Mouse (Mus musculus) right cerebral cortex, postnatal 14 days (tissue): Measurements from ENCODE around the gene Zdhhc18.

Source experiments
- DNase-seq: peaks from one replicate; pipeline ENCODE4 v3.0.0; 2022

The Zdhhc18 gene

DNA sequence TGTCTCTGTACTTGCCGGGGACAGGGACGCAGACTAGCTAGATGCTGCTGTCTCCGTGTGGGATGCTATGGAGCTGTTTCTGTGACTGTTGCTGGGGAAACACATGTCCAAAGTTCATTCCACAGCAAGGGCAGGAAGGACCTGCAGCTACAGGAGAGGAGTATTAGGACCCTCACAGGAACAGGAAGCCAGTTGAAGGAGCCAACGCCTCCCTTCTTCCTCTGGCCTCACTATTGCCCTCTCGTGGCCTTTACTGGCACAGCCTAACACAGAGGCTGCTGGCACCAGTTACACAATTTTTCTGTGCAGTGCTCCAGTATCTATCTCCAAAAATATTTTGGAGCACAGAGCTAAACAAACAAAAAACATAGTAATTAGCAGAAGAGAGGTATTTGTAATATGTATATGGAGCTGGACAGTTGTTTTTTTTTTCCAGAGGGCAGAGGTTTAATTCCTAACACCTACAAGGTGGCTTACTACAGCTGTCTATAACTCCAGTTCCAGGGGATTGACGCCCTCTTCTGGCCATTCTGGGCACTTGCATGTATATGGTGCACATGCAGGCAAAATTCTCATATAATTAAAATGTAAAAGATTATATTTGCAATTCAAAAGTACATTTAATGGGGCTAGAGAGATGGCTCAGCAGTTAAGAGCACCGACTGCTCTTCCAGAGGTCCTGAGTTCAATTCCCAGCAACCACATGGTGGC lies at the start of gene Zdhhc18:
TSS of gene Zdhhc18 (minus strand) at position 166 of the 711 bp plus-strand sequence.
- peak; percentile 84 for DNase-seq

GRCm38 (mm10) chr4:133695363-133695762 lies 45.4 kb upstream of the Zdhhc18 start:
- DNase-seq: no peak

GRCm38 (mm10) chr4:133690252-133690651 lies 40.3 kb upstream of the Zdhhc18 start:
- DNase-seq: no peak

DNA sequence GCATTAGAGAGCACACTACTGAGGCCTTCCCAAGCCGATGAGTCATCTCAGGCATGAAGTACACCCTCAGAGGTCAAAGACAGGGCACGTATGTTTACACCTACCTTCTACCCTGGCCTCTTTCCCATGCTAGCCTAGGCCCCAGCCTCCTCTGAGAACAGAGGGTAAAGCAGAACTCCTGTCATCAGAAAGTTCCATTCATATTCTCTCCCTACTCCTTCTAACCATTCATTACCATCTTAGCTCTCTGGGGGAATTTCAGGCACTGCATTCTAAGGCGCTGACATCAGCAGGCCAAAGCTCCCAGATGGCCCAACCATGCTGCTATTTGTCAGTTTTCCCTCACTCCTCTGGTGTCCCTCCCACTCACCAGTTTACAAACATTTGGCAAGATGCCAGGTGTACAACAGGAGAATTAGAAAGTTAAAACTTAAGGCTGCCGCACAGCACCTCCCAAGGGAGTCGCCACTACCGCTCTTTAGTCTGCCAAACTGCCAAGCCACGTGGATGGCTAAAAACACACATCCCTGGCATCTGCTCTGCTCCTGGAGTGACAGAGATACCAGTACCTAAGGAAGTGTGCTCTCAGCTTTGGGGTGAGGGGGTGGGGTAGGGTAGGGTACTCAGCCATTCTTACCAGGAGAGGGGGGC lies 38.6 kb upstream of the Zdhhc18 start:
- no peak for DNase-seq

DNA sequence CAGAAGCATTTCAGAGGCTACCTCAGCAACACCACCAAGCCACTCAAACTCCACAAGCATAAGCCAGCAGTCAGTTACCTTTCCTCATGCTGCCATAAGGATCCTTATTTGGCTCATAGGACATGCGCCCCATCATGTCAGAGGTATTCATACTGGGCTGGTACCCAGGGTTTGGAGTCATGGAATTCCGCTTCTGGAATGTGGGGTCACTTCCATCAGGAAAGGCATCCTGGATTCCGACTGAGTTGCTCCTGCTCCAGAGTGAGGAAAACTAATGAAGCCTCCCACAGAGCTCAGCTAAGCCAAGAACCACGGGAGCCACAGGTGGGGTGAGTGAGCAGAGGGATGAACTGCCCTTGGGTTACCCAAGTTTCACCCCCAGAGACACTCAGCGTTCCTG lies 37.2 kb upstream of the Zdhhc18 start:
- DNase-seq: no peak

- no peak for DNase-seq
Observed at GRCm38 (mm10) chr4:133686512-133686911, 36.6 kb upstream of the Zdhhc18 start.

- DNase-seq: no peak
Observed at GRCm38 (mm10) chr4:133680206-133680786, 30.3 kb upstream of the Zdhhc18 start.

GRCm38 (mm10) chr4:133679629-133680028 lies 29.7 kb upstream of the Zdhhc18 start:
- DNase-seq: no peak

DNA sequence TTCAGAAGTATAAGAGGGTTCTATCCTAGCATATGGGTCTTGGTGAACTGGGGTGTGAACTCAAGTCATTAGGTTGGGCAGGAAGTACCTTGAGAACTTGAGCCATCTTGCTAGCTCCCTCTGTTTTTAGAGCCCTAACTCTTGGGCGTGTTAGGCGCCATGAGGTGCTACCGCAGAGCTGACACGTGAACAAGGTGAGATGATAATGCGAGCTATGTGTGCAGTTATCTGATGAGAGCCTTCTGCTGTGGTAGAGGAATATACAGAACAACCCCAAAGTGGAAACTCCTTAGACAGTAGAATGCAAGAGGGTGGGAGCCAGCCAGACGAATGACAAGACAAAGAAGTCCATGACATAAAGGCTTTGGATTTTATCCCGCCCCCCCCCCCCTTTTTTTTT lies 27.3 kb upstream of the Zdhhc18 start:
- no peak for DNase-seq

DNA sequence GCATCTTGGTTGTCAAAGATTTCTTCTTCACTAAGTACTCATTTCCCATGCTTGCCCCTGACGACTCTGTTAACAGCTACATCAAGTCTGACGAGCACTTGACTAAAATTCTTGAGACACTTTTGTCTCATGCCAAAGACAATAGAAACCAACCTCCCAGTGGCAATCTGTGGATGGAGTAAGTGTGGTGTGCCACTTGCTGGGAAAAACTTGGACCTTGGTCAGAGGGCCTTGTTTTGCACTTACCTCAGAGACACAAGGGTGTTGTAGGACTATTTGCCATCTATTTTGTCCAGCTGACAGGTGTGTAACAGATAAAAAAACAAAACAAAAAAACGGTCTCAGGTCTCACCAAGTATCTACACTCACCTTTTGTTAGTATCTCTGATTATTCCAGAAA lies 26.2 kb upstream of the Zdhhc18 start:
- DNase-seq: no peak

GRCm38 (mm10) chr4:133675594-133676016 lies 25.7 kb upstream of the Zdhhc18 start:
- DNase-seq: peak; percentile 47

DNA sequence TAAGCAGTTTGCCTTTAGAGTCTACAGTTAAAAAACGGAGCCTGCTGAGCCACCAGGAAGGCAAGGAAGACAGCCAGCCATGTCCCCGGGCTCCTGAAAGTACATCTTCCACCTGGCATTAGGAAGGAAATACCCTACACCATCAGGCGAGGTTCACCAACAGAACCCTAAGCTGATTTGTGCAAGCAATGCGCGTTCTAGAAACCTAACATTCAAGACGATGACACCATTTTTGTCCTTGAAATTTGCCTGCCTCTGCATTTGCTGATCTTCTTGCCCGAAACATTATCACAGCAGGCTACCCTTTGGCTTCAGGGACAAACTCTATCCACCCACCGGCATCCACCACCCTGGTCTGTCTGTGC lies 24.4 kb upstream of the Zdhhc18 start:
- no peak for DNase-seq

- DNase-seq: peak; percentile 54
Observed at GRCm38 (mm10) chr4:133673666-133674330, 23.8 kb upstream of the Zdhhc18 start.

DNA sequence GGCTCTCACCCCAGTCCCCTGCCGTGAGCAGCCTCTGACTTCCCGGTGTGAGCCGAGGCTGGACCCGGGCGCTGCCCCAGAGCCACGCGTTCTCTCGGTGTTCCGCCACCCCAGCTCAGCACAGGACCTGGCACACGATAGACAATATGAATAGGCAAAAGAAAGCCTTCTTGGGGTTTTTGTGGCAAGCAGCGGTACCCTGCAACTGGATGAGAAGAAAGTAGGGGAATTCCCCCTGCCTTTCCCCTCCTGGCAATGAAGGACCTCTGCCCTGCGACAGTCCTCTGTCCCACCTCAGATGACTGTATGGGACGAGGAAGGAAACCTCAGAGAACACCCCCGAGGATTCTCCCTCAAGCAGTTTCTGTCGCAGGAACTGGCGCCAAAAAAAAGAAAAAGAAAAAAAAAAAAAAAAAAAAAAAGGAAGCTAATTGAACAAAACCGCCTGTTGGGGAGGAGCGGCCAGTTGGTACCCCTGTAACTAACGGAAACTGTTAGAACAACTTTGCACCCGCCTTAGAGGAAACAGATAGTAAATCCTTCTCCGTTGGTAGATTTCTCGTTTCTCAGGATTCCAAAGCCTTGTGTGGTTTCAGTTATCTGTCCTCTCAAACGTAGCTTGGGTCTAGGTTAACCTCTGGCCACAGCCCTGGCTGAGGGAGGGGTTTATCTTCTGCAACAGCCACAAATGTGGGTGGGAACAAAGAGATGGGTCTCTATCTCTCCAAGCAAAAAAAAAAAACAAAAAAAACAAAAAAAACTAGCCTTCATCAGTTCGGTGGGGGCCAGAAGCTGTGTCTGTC lies 23.1 kb upstream of the Zdhhc18 start:
- DNase-seq: no peak

DNA sequence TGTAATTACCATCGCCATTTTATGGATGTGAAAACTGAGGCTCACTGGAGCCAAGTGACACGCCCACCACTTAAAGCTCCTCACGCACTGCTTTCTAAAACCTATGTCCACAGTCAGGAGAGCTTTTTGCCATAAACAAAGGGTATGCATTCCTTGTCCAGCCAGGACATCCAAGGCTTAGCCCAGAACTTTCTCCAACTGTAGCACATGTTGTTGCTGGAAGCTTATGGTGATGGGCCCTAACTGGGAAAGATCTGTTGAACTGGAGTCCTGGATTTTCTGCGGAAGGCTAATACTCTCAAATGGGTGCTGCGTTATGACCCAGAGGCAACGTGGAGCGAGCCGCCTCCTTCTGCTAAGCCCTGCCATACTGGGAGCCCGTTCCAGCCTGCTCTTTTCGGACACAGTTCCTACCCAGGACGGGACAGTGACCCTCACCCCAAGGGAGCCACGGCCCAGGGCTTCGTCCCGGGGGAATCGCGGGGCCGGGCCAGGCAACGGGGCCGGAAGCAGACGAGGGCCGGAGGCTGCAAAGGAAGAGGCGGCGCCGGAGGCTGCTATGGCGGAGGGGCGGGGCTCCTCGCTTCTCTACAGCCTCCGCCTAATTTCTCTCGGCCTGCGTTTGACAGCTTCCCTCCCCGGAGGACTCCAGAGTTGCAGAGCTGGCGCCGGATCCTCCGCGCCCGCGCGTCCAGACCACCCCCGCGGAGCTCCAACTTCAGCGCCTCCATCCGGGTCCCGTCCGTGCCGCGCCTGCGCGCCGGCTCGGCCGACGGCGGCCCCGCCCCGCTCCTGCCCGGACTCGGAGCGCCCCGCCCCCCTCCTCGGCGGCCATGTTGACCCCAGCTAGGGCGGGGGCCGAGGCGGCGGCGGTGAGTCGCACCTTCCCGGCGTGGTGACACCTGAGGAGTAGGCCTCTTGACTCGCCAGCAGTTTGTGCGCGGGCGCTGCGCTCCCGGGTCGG lies 22.2 kb upstream of the Zdhhc18 start, which contains the start of gene Pigv:
TSS of gene Pigv (minus strand) at position 767 of the 964 bp plus-strand sequence.
- DNase-seq: peak; percentile 96

DNA sequence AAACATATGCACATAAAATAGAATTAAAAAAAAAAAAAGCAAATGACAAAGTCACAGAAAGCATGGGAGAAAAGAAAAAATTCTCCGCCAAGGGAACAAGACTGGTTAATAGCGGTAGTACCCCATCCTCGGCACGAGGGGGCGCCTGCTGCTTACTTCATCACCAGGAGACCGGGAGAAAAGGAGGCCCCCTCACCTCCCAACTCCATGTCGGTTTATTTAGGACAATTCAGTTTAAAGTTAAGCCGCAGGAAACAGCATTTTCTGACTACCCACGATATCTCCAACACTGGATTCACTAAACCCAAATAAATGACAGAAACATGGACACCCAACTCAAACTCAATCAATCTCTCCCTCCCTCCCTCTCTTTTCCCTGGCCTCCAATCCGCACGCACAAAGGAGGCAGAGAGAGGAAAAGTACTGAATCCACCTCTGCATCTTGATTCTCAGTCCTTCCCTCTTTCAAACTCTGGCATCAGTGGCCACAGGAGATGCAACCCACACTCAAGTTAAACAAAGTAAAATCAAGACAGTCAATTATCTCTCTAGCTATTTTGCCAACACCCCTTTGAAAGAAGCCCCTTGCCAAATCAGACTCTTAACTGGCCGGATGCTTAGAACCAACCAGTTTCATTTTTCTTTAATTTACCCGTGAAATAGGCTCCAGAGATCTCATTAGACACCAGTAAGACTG lies 21.4 kb upstream of the Zdhhc18 start:
- peak; percentile 88 for DNase-seq

- no peak for DNase-seq
Observed at GRCm38 (mm10) chr4:133669652-133670210, 19.8 kb upstream of the Zdhhc18 start.

DNA sequence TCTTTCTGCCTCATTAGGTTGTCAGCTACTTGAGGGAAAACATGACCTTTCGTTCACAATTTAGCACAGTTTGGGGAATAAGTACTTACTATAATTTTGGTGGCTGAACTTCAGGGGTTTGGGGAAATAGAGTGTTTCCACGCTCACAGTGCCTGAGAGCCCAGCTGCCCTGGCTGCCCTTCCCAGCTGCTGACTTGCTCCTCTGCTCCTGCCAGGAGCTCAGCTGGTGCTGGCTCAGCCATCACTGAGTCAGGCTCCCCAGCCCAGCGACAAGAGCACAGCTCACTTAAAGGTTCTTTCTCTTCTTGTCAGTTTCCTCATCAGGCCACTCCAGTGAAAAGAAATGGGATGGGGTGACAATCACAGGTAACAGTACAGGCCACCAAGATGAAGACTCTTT lies 18.6 kb upstream of the Zdhhc18 start:
- no peak for DNase-seq

DNA sequence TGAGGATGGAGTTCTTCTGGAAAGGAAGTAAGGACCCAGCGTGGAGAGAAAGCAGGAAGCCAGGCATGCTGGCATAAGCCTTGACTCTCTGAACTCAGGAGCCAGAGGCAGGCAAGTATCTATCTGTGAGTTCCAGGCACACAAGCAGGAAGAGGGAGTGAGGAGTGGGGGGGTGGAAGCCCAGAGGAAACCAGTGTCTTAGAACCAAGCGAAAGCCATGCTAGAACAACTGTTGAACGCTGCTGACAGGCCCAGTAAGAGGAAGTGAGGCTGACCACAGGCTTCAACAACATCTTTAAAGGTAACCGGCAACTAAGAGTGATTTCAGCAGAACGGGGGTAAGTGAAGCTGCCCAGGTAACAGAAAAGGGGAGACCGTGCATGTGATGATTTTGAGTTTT lies 16.2 kb upstream of the Zdhhc18 start:
- no peak for DNase-seq

- DNase-seq: no peak
Observed at GRCm38 (mm10) chr4:133665118-133665517, 15.2 kb upstream of the Zdhhc18 start.

DNA sequence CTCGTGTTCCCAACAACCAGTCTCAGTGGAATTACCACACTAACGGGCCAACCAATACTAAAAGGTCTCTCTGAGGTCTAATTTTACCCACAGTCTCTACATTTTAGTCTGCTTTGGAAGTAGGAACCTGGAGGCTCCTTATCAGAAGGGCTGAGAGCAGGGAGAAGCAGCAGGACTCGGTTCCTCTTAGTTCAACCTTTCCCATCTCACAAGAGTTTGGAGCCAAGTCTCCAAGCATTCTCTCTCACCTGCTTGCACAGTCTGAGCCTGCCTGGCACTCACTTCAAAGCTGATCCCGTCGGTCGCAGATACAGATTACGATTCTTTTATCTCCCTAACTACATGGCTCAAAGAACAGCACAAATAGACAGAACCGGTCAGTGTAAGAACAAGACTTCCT lies 13.0 kb upstream of the Zdhhc18 start:
- DNase-seq: no peak
